Mouse (Mus musculus) ES-E14 (cell line): ENCODE results near the gene Mllt10. TPM values are rescaled to one million over a fixed set of nuclear protein-coding genes. Genes with fewer than 3 reads are reported as not detected.

ENCODE experiments used
- DNase-seq: peaks from one replicate; pipeline ENCODE4 v3.0.0-alpha.2; 2013; ENCODE audit warnings: low read depth, low spot score
- H3K27ac ChIP-seq: 2 replicates; pipeline ENCODE4 v1.5.1; 2012; ENCODE audit warnings: low read depth, mild to moderate bottlenecking, low read length, moderate library complexity, mixed read lengths; ENCODE audit not compliant: poor library complexity, insufficient read depth, severe bottlenecking
- H3K36me3 ChIP-seq: 2 replicates; pipeline ENCODE4 v1.6.1; 2012; ENCODE audit warnings: mild to moderate bottlenecking, low read length, moderate library complexity, mixed read lengths; ENCODE audit not compliant: control insufficient read depth, poor library complexity, insufficient read depth, severe bottlenecking
- H3K4me1 ChIP-seq, 2 experiments: fragments of 150-350 bp in 1 of 2; sonication (generic) in 1 of 2; 2 replicates each; pipeline ENCODE4 v1.6.1; 2012; ENCODE audit warnings: low read length in 2 of 2, mild to moderate bottlenecking in 1 of 2, mixed read lengths in 1 of 2; ENCODE audit not compliant: control insufficient read depth in 2 of 2, insufficient read depth in 2 of 2, poor library complexity in 1 of 2
- H3K4me3 ChIP-seq, 2 experiments: fragments of 150-350 bp in 1 of 2; sonication (generic) in 1 of 2; 2 replicates each; pipeline ENCODE4 v1.5.1; 2012; ENCODE audit warnings: low read length in 2 of 2, low read depth in 1 of 2, mild to moderate bottlenecking in 1 of 2, mixed read lengths in 1 of 2; ENCODE audit not compliant: insufficient read depth in 1 of 2, poor library complexity in 1 of 2, severe bottlenecking in 1 of 2
- H3K9ac ChIP-seq: 2 replicates; pipeline ENCODE4 v1.6.1; 2012; ENCODE audit warnings: low read depth, mild to moderate bottlenecking, low read length, mixed read lengths; ENCODE audit not compliant: poor library complexity, insufficient read depth, severe bottlenecking
- H3K9me3 ChIP-seq: fragments of 150-350 bp; sonication (generic); 2 replicates; pipeline ENCODE4 v1.6.1; 2012; ENCODE audit warnings: low read depth, mild to moderate bottlenecking, low read length; ENCODE audit not compliant: control insufficient read depth, insufficient read depth
- CHD2 ChIP-seq: IDR thresholded peaks from 2 replicates; pipeline ENCODE4 v1.6.1; 2014; ENCODE audit warnings: mild to moderate bottlenecking, low read depth, low read length, inconsistent platforms
- HCFC1 ChIP-seq: IDR thresholded peaks from 2 replicates; pipeline ENCODE4 v1.6.1; 2012; ENCODE audit warnings: low read length, inconsistent platforms, borderline replicate concordance; ENCODE audit not compliant: insufficient read depth
- MAFK ChIP-seq: IDR thresholded peaks from 2 replicates; pipeline ENCODE4 v1.6.1; 2014; ENCODE audit warnings: mild to moderate bottlenecking, low read depth, low read length, inconsistent platforms; ENCODE audit not compliant: insufficient read depth
- ZC3H11A ChIP-seq: IDR thresholded peaks from 2 replicates; pipeline ENCODE4 v1.6.1; 2012; ENCODE audit warnings: low read depth, mild to moderate bottlenecking, inconsistent platforms, low read length, borderline replicate concordance
- ZNF384 ChIP-seq: IDR thresholded peaks from 2 replicates; pipeline ENCODE4 v1.6.1; 2012; ENCODE audit warnings: low read depth, low read length, inconsistent platforms
- in situ Hi-C, 2 experiments: fragments of 600-800 bp; cut with MboI; formaldehyde crosslinking; loops; one replicate each; pipeline ENCODE4 v1.15.1; 2025; ENCODE audit warnings: low sequenced_read_pairs in 2 of 2, inconsistent platforms in 1 of 2; ENCODE audit not compliant: unreplicated experiment in 2 of 2
- total RNA-seq: library from RNA; depleted of rRNA; stranded (reverse); fragments of 300-350 nt; gene quantifications from 2 replicates; pipeline ENCODE4 v1.2.3, GENCODE M21; 2012

The Mllt10 gene
- total RNA-seq, 1 experiment = 40.7 TPM

DNA sequence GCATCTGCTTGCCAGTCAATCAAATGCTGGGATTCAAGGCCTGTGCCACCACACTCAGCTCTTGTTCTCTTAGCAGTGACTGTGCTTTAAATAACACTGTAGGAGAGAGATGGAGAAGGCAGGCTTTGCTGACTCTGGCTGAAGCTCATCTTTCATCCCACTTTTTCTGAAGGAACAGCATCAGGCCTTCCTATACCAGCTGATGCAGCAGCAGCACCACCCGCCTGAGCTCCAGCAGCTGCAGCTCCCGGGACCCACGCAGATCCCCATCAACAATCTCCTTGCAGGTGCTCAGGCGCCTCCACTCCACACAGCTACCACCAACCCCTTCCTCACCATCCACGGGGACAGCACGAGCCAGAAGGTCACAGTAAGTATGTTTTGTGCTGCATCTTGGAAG, 153.5 kb downstream of the Mllt10 start:
- TF ChIP-seq CHD2 = no peak
- no peak for TF ChIP-seq ZNF384
- no peak for TF ChIP-seq ZC3H11A
- no peak for TF ChIP-seq HCFC1
- no peak for TF ChIP-seq MAFK
- Histone ChIP-seq H3K4me3 (no peak overlapping the region), H3K27ac (no peak overlapping the region), H3K9ac (no peak overlapping the region), H3K36me3 (peaks cover 38% of the 10 kb centered on the region), H3K4me1 (no peaks in the 10 kb centered on the region), H3K9me3 (no peaks in the 10 kb centered on the region)
- in situ Hi-C loops = no loop called here
- no peak for DNase-seq

DNA sequence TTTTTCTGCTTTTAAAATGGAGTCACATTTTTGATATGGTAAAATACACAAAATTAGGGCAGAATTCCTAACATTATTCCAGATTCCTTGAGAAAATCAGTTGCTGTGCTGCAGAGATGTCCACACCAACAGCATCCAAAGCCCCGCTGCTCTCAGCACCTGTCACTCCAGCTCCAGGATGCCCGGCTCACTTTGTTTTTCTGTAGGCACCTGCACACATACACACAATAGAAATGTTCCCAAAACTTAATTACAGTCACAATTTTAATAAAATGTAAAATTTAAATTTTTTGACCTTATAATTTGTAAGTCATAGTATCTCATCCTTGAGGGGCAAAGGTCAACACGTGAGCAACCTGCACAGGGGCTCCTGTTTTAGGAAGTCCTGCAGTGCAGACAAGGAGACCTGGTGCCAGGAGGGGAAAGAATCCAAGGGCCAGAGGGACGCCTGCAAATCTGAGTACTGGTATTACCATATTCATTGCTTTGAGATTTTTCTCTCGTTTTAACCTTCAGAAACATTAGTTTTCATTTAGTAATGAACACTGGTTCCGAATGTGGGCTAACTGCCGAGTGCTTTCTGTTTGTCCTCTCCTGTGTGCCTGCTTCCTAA, 154.3 kb downstream of the Mllt10 start:
- no peak overlapping the region for H3K4me3 ChIP-seq
- in situ Hi-C loops = no loop called here
- H3K36me3 ChIP-seq = peaks cover 40% of the 10 kb centered on the region
- no peak for TF ChIP-seq MAFK
- no peak for TF ChIP-seq ZC3H11A
- no peak for TF ChIP-seq ZNF384
- no peak for TF ChIP-seq HCFC1
- no peak for TF ChIP-seq CHD2
- H3K9ac ChIP-seq = no peak overlapping the region
- no peak for DNase-seq
- no peaks in the 10 kb centered on the region for H3K4me1 ChIP-seq
- no peak overlapping the region for H3K27ac ChIP-seq
- H3K9me3 ChIP-seq = no peaks in the 10 kb centered on the region

DNA sequence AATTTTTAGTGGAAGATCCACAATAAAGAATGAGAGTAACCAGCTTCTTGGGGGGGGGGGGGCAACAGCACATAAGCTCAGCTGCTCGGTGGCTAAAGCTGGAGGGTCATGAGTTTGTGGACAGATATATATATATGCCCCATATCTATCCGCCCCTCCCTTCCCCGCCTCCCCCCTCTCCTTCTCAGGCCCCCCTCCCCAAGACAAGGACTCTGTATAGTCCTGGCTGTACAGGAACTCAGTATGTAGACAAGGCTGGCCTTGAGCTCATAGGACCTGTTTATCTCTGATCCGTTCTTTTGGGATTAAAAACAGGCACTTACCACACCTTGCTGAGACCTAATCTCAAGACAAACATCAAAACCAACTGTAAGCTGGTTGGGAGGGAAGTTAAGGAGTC, 154.9 kb downstream of the Mllt10 start:
- no peak overlapping the region for H3K4me3 ChIP-seq
- TF ChIP-seq CHD2 (no peak), ZC3H11A (no peak), MAFK (no peak), ZNF384 (no peak), HCFC1 (no peak)
- no peaks in the 10 kb centered on the region for H3K4me1 ChIP-seq
- peaks cover 40% of the 10 kb centered on the region for H3K36me3 ChIP-seq
- H3K27ac ChIP-seq = no peak overlapping the region
- in situ Hi-C loops = no loop called here
- DNase-seq = no peak
- H3K9me3 ChIP-seq = no peaks in the 10 kb centered on the region
- H3K9ac ChIP-seq = no peak overlapping the region

DNA sequence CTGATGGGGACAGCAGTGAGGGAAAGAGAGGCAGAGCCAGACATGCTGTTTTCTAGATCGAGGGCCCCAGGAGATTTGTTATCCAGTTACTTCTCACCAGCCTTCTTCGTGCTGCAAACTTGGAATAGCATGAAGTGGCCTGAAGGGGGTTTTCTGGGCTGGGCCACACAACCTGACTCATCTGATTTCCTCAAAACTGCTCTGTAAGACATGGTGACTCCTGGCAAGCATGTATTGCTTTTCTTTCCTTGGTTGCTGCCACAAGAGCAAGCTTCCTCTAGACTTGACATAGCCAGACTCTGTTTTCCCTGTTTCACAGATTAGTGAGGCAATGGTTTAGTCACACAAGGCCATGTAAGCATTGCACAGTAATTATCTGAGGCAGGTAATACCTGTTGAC, 159.0 kb downstream of the Mllt10 start:
- no peaks in the 10 kb centered on the region for H3K4me1 ChIP-seq
- in situ Hi-C loops = no loop called here
- no peak for DNase-seq
- no peak overlapping the region for H3K27ac ChIP-seq
- no peak overlapping the region for H3K4me3 ChIP-seq
- H3K36me3 ChIP-seq = peaks cover 38% of the 10 kb centered on the region
- H3K9me3 ChIP-seq = no peaks in the 10 kb centered on the region
- no peak for TF ChIP-seq CHD2
- H3K9ac ChIP-seq = no peak overlapping the region

DNA sequence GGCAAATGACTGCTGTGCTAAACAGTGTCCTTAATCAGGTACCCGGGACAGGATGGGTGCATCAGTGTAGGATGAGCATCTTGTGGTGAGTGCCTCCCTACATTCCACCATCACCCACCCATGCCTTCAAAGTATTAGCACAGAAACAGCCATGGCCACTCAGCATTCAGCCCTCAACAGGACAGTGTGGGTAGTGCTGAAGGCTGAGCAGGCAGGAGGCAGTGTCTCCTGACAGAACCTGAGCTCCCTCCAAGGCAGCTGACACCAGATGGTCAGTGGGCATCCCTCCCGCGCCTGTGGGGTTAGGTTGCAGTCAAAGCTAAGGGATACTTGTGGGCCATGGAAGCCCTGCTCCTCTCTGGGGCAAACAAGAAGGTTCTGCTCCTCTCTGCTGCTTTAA, 162.8 kb downstream of the Mllt10 start:
- no peak for TF ChIP-seq HCFC1
- TF ChIP-seq CHD2 = no peak
- TF ChIP-seq ZNF384 = no peak
- TF ChIP-seq MAFK = no peak
- TF ChIP-seq ZC3H11A = no peak
- in situ Hi-C loops = no loop called here
- DNase-seq = no peak
- Histone ChIP-seq H3K27ac (no peak overlapping the region), H3K36me3 (peaks cover 26% of the 10 kb centered on the region; the same call in 1 of the 2 replicates), H3K4me1 (no peaks in the 10 kb centered on the region), H3K9me3 (no peaks in the 10 kb centered on the region), H3K4me3 (no peak overlapping the region), H3K9ac (no peak overlapping the region)
